Mouse (Mus musculus): ENCODE results near the gene Orc5. TPM values are rescaled to one million over a fixed set of nuclear protein-coding genes. Genes with fewer than 3 reads are reported as not detected.
"Not testable (repeated sequence)": the region's sequence is repeated elsewhere in the genome, so short reads cannot be mapped to it uniquely, and the experiment has no call there.

Orc5 gene
- polyA plus RNA-seq, 1 experiment from 2014 or later, result 49.4 TPM

GRCm38 (mm10) chr5:22546536-22546935 is 3.7 kb downstream of the Orc5 start:
- Histone ChIP-seq H3K9me3 (ENCODE audit: control insufficient read depth, low read length) (no peaks in the 10 kb centered on the region), H3K4me1 (ENCODE audit: control insufficient read depth, insufficient read depth, low read length) (peaks cover 6% of the 10 kb centered on the region), H3K36me3 (ENCODE audit: control insufficient read depth, insufficient read depth, low read length) (peaks cover 6% of the 10 kb centered on the region; the same call in 1 of the 2 replicates), H3K4me2 (no peak overlapping the region), H3K27me3 (ENCODE audit: control insufficient read depth, insufficient read depth, low read length) (no peaks in the 10 kb centered on the region), H3K4me3 (ENCODE audit: low read depth, low read length) (no peak overlapping the region), H3K27ac (ENCODE audit: low read depth, low read length) (no peak overlapping the region), H3K9ac (ENCODE audit: low read length) (no peak overlapping the region)
- ATAC-seq (ENCODE audit: low FRiP score), result no peak
- WGBS, result 94% methylated on average over 5 of the region's 5 CpGs
- DNase-seq (ENCODE audit: low spot score, missing footprints), result no peak

- no peak overlapping the region for H3K27ac ChIP-seq (ENCODE audit: low read depth, low read length)
- H3K4me2 ChIP-seq, result no peak overlapping the region
- H3K9me3 ChIP-seq (ENCODE audit: control insufficient read depth, low read length), result no peaks in the 10 kb centered on the region
- H3K4me1 ChIP-seq (ENCODE audit: control insufficient read depth, insufficient read depth, low read length), result peaks cover 6% of the 10 kb centered on the region
- DNase-seq (ENCODE audit: low spot score, missing footprints) (no peak), ATAC-seq (ENCODE audit: low FRiP score) (no peak)
- H3K36me3 ChIP-seq (ENCODE audit: control insufficient read depth, insufficient read depth, low read length), result peaks cover 6% of the 10 kb centered on the region; the same call in 1 of the 2 replicates
- no peak overlapping the region for H3K4me3 ChIP-seq (ENCODE audit: low read depth, low read length)
- H3K9ac ChIP-seq (ENCODE audit: low read length), result no peak overlapping the region
- no peaks in the 10 kb centered on the region for H3K27me3 ChIP-seq (ENCODE audit: control insufficient read depth, insufficient read depth, low read length)
Observed at GRCm38 (mm10) chr5:22545305-22545704, 4.9 kb downstream of the Orc5 start.

GRCm38 (mm10) chr5:22542676-22543075 is 7.6 kb downstream of the Orc5 start:
- ATAC-seq (ENCODE audit: low FRiP score) (no peak), DNase-seq (ENCODE audit: low spot score, missing footprints) (no peak)
- no peaks in the 10 kb centered on the region for H3K9me3 ChIP-seq (ENCODE audit: control insufficient read depth, low read length)
- H3K4me3 ChIP-seq (ENCODE audit: low read depth, low read length), result no peak overlapping the region
- 98% methylated on average over 2 of the region's 2 CpGs for WGBS
- no peaks in the 10 kb centered on the region for H3K27me3 ChIP-seq (ENCODE audit: control insufficient read depth, insufficient read depth, low read length)
- no peak overlapping the region for H3K4me2 ChIP-seq
- H3K4me1 ChIP-seq (ENCODE audit: control insufficient read depth, insufficient read depth, low read length), result no peaks in the 10 kb centered on the region
- no peak overlapping the region for H3K27ac ChIP-seq (ENCODE audit: low read depth, low read length)
- no peak overlapping the region for H3K9ac ChIP-seq (ENCODE audit: low read length)
- peaks cover 6% of the 10 kb centered on the region; the same call in 1 of the 2 replicates for H3K36me3 ChIP-seq (ENCODE audit: control insufficient read depth, insufficient read depth, low read length)

DNA sequence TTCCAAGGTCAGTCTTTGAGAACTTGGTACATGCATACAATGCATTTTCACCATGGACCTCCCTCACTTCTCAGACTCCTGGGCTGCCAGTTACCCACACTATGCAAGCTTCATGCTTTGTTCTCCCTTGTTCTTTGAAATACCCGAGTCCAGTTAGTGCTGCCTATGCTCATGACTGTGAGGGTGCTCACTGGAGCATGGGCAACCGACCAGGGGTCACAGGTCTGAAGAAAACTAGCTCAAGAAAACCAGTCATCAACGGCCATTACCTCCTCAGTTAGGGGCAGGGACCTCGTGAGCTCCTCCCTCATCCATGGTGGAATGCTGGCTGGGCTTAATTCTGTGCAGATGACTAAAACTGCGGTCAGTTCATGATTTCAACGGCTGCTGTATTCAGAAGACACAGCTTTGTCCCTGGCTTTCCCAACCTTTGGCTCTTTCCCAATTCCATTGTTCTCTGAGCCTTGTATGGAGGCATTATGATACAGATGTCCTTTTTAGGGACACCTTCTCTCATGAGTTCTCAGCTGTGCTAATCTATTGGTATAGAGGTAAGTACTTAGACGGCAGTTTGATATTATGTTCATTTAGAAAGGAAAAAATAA is 11.1 kb downstream of the Orc5 start:
- Histone ChIP-seq H3K27me3 (ENCODE audit: control insufficient read depth, insufficient read depth, low read length) (no peaks in the 10 kb centered on the region), H3K4me2 (no peak overlapping the region), H3K27ac (ENCODE audit: low read depth, low read length) (no peak overlapping the region), H3K9me3 (ENCODE audit: control insufficient read depth, low read length) (no peaks in the 10 kb centered on the region), H3K4me3 (ENCODE audit: low read depth, low read length) (no peak overlapping the region), H3K4me1 (ENCODE audit: control insufficient read depth, insufficient read depth, low read length) (no peaks in the 10 kb centered on the region), H3K9ac (ENCODE audit: low read length) (no peak overlapping the region), H3K36me3 (ENCODE audit: control insufficient read depth, insufficient read depth, low read length) (no peaks in the 10 kb centered on the region)
- 85% methylated on average over 7 of the region's 7 CpGs for WGBS
- DNase-seq (ENCODE audit: low spot score, missing footprints) (no peak), ATAC-seq (ENCODE audit: low FRiP score) (no peak)

GRCm38 (mm10) chr5:22536695-22537094 is 13.5 kb downstream of the Orc5 start:
- Histone ChIP-seq H3K9ac (ENCODE audit: low read length) (no peak overlapping the region), H3K27ac (ENCODE audit: low read depth, low read length) (no peak overlapping the region), H3K4me1 (ENCODE audit: control insufficient read depth, insufficient read depth, low read length) (no peaks in the 10 kb centered on the region), H3K4me3 (ENCODE audit: low read depth, low read length) (no peak overlapping the region), H3K36me3 (ENCODE audit: control insufficient read depth, insufficient read depth, low read length) (no peaks in the 10 kb centered on the region), H3K27me3 (ENCODE audit: control insufficient read depth, insufficient read depth, low read length) (no peaks in the 10 kb centered on the region), H3K4me2 (no peak overlapping the region), H3K9me3 (ENCODE audit: control insufficient read depth, low read length) (no peaks in the 10 kb centered on the region)
- WGBS, result 92% methylated on average over 1 of the region's 1 CpGs
- no peak for DNase-seq (ENCODE audit: low spot score, missing footprints)
- ATAC-seq (ENCODE audit: low FRiP score), result no peak

DNA sequence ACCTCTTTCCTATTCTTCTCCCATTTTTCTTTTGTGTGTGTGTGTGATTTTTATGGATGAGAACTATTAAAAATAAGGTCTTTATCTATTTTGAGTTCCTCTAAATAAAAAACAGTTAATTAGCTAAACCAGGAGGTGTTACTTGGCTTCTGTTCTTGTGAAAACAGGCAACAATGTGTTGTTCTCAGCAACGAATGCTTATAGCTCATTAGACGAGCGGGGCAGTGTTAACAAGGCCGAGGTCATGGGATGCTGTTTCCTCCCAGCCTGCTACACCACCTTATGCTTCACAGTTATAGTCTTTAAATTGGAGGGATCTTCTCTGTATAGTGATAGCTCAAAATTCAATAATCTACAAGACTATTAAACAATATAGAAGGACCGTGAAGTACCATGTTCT is 17.7 kb downstream of the Orc5 start:
- Histone ChIP-seq H3K9me3 (ENCODE audit: control insufficient read depth, low read length) (no peaks in the 10 kb centered on the region), H3K27me3 (ENCODE audit: control insufficient read depth, insufficient read depth, low read length) (no peaks in the 10 kb centered on the region), H3K27ac (ENCODE audit: low read depth, low read length) (no peak overlapping the region), H3K4me2 (no peak overlapping the region), H3K36me3 (ENCODE audit: control insufficient read depth, insufficient read depth, low read length) (no peaks in the 10 kb centered on the region), H3K4me3 (ENCODE audit: low read depth, low read length) (no peak overlapping the region), H3K9ac (ENCODE audit: low read length) (no peak overlapping the region), H3K4me1 (ENCODE audit: control insufficient read depth, insufficient read depth, low read length) (no peaks in the 10 kb centered on the region)
- WGBS, result 93% methylated on average over 5 of the region's 5 CpGs
- ATAC-seq (ENCODE audit: low FRiP score), result no peak
- no peak for DNase-seq (ENCODE audit: low spot score, missing footprints)

- Histone ChIP-seq H3K36me3 (ENCODE audit: control insufficient read depth, insufficient read depth, low read length) (peaks cover 4% of the 10 kb centered on the region; the same call in 1 of the 2 replicates), H3K27ac (ENCODE audit: low read depth, low read length) (no peak overlapping the region), H3K9ac (ENCODE audit: low read length) (no peak overlapping the region), H3K9me3 (ENCODE audit: control insufficient read depth, low read length) (no peaks in the 10 kb centered on the region), H3K4me2 (no peak overlapping the region), H3K27me3 (ENCODE audit: control insufficient read depth, insufficient read depth, low read length) (no peaks in the 10 kb centered on the region), H3K4me3 (ENCODE audit: low read depth, low read length) (no peak overlapping the region), H3K4me1 (ENCODE audit: control insufficient read depth, insufficient read depth, low read length) (no peaks in the 10 kb centered on the region)
- WGBS, result 92% methylated on average over 4 of the region's 4 CpGs
- DNase-seq (ENCODE audit: low spot score, missing footprints), result no peak
- no peak for ATAC-seq (ENCODE audit: low FRiP score)
Observed at GRCm38 (mm10) chr5:22522612-22523011, 27.6 kb downstream of the Orc5 start.

GRCm38 (mm10) chr5:22519708-22520107 is 30.5 kb downstream of the Orc5 start:
- no peak for DNase-seq (ENCODE audit: low spot score, missing footprints)
- H3K4me2 ChIP-seq, result no peak overlapping the region
- 94% methylated on average over 2 of the region's 2 CpGs for WGBS
- H3K9ac ChIP-seq (ENCODE audit: low read length), result no peak overlapping the region
- no peak for ATAC-seq (ENCODE audit: low FRiP score)
- no peaks in the 10 kb centered on the region for H3K9me3 ChIP-seq (ENCODE audit: control insufficient read depth, low read length)
- H3K4me3 ChIP-seq (ENCODE audit: low read depth, low read length), result no peak overlapping the region
- peaks cover 4% of the 10 kb centered on the region; the same call in 1 of the 2 replicates for H3K36me3 ChIP-seq (ENCODE audit: control insufficient read depth, insufficient read depth, low read length)
- H3K4me1 ChIP-seq (ENCODE audit: control insufficient read depth, insufficient read depth, low read length), result no peaks in the 10 kb centered on the region
- no peak overlapping the region for H3K27ac ChIP-seq (ENCODE audit: low read depth, low read length)
- H3K27me3 ChIP-seq (ENCODE audit: control insufficient read depth, insufficient read depth, low read length), result no peaks in the 10 kb centered on the region

GRCm38 (mm10) chr5:22515745-22516144 is 34.5 kb downstream of the Orc5 start:
- H3K27ac ChIP-seq (ENCODE audit: low read depth, low read length); H3K9me3 ChIP-seq (ENCODE audit: control insufficient read depth, low read length); H3K36me3 ChIP-seq (ENCODE audit: control insufficient read depth, insufficient read depth, low read length); H3K4me1 ChIP-seq (ENCODE audit: control insufficient read depth, insufficient read depth, low read length); H3K27me3 ChIP-seq (ENCODE audit: control insufficient read depth, insufficient read depth, low read length); H3K4me2 ChIP-seq; ATAC-seq (ENCODE audit: low FRiP score); H3K4me3 ChIP-seq (ENCODE audit: low read depth, low read length); H3K9ac ChIP-seq (ENCODE audit: low read length); DNase-seq (ENCODE audit: low spot score, missing footprints): not testable (repeated sequence)
- 85% methylated on average over 4 of the region's 4 CpGs for WGBS

Data from midbrain, embryonic 11.5 days (tissue).